Comparison of ENCODE assay signal across 10 mouse cellular contexts in genomic region chr5:29583880-29584595, GRCm38 (mm10). TPM values are rescaled to one million over a fixed set of nuclear protein-coding genes. Genes with fewer than 3 reads are reported as not detected.
DNase-seq lines count a peak whose midpoint lies in the region; ATAC-seq and TF ChIP-seq lines count a peak whose summit lies in the region.
"Had no signal": no experiment of that assay in that cellular context is flagged by ENCODE, and none has a peak within 500 bp of the region (broad histone marks: within the 10 kb centered on the region; RNA-seq: fewer than 3 reads in every experiment).

No protein-coding gene starts in this region.

- H3K4me2 ChIP-seq in forebrain, embryonic 13.5 days = no peak overlapping the region
- H3K4me2 ChIP-seq in forebrain, embryonic 12.5 days = no peak overlapping the region
- no peak overlapping the region for H3K4me2 ChIP-seq in hindbrain, embryonic 13.5 days
- no peak overlapping the region for H3K4me2 ChIP-seq in hindbrain, embryonic 12.5 days (replicated peaks)
- peak overlapping the region; percentile 22; the same call in 1 of the 2 replicates for H3K4me2 ChIP-seq in liver, postnatal 0 days (ENCODE audit: low read depth, low read length)
- no peak overlapping the region for H3K4me2 ChIP-seq in liver, embryonic 12.5 days

- no peak for ATAC-seq in forebrain, embryonic 13.5 days
- ATAC-seq in forebrain, embryonic 12.5 days (ENCODE audit: low FRiP score) = no peak
- no peak for ATAC-seq in hindbrain, embryonic 13.5 days (ENCODE audit: low FRiP score)
- ATAC-seq in hindbrain, embryonic 12.5 days (ENCODE audit: low FRiP score) = no peak
- peak; percentile 88 for ATAC-seq in liver, postnatal 0 days
- no peak for ATAC-seq in liver, embryonic 12.5 days
- peak; percentile 39 for ATAC-seq in Patski
- ATAC-seq: inflammation-experienced regulatory T-cells, adult 6 months had no signal

- no peaks in the 10 kb centered on the region for H3K27me3 ChIP-seq in forebrain, embryonic 13.5 days
- H3K27me3 ChIP-seq in forebrain, embryonic 12.5 days = no peaks in the 10 kb centered on the region
- no peaks in the 10 kb centered on the region for H3K27me3 ChIP-seq in hindbrain, embryonic 13.5 days
- H3K27me3 ChIP-seq in hindbrain, embryonic 12.5 days = no peaks in the 10 kb centered on the region
- H3K27me3 ChIP-seq in liver, postnatal 0 days (ENCODE audit: insufficient read depth, low read length) = no peaks in the 10 kb centered on the region
- H3K27me3 ChIP-seq in liver, embryonic 12.5 days (replicated peaks) = no peaks in the 10 kb centered on the region
- no peaks in the 10 kb centered on the region for H3K27me3 ChIP-seq in Patski

- peaks cover 7% of the 10 kb centered on the region; the same call in 1 of the 2 replicates for H3K4me1 ChIP-seq in forebrain, embryonic 13.5 days
- no peaks in the 10 kb centered on the region for H3K4me1 ChIP-seq in forebrain, embryonic 12.5 days
- peaks cover 9% of the 10 kb centered on the region for H3K4me1 ChIP-seq in hindbrain, embryonic 13.5 days (replicated peaks)
- 0 out of 2 replicates have a peak, but pooled peaks cover 4% of the 10 kb centered on the region for H3K4me1 ChIP-seq in hindbrain, embryonic 12.5 days
- H3K4me1 ChIP-seq in liver, postnatal 0 days (ENCODE audit: insufficient read depth) = no peaks in the 10 kb centered on the region
- H3K4me1 ChIP-seq in liver, embryonic 12.5 days = peaks cover 23% of the 10 kb centered on the region

- H3K9me3 ChIP-seq in forebrain, embryonic 13.5 days (replicated peaks) = no peaks in the 10 kb centered on the region
- no peaks in the 10 kb centered on the region for H3K9me3 ChIP-seq in forebrain, embryonic 12.5 days
- no peaks in the 10 kb centered on the region for H3K9me3 ChIP-seq in hindbrain, embryonic 13.5 days
- no peaks in the 10 kb centered on the region for H3K9me3 ChIP-seq in hindbrain, embryonic 12.5 days (replicated peaks)
- no peaks in the 10 kb centered on the region for H3K9me3 ChIP-seq in liver, postnatal 0 days (ENCODE audit: low read length)
- H3K9me3 ChIP-seq in liver, embryonic 12.5 days (replicated peaks) = no peaks in the 10 kb centered on the region

- H3K36me3 ChIP-seq in forebrain, embryonic 13.5 days (ENCODE audit: poor library complexity, severe bottlenecking) = peaks cover 8% of the 10 kb centered on the region
- peaks cover 4% of the 10 kb centered on the region for H3K36me3 ChIP-seq in forebrain, embryonic 12.5 days (replicated peaks)
- H3K36me3 ChIP-seq in hindbrain, embryonic 13.5 days = peaks cover 6% of the 10 kb centered on the region
- peaks cover 3% of the 10 kb centered on the region; the same call in 1 of the 2 replicates for H3K36me3 ChIP-seq in hindbrain, embryonic 12.5 days
- H3K36me3 ChIP-seq in liver, postnatal 0 days (replicated peaks; ENCODE audit: insufficient read depth, low read length) = 0 out of 2 replicates have a peak, but pooled peaks cover 3% of the 10 kb centered on the region
- peaks cover 19% of the 10 kb centered on the region for H3K36me3 ChIP-seq in liver, embryonic 12.5 days

- peak overlapping the region; percentile 8; the same call in 1 of the 2 replicates for H3K27ac ChIP-seq in forebrain, embryonic 13.5 days
- no peak overlapping the region for H3K27ac ChIP-seq in forebrain, embryonic 12.5 days
- peak overlapping the region; percentile 44 for H3K27ac ChIP-seq in hindbrain, embryonic 13.5 days
- no peak overlapping the region for H3K27ac ChIP-seq in hindbrain, embryonic 12.5 days
- H3K27ac ChIP-seq in liver, postnatal 0 days (ENCODE audit: low read depth) = peak overlapping the region; percentile 30; the same call in 1 of the 2 replicates
- H3K27ac ChIP-seq in liver, embryonic 12.5 days = no peak overlapping the region
- H3K27ac ChIP-seq: liver, embryonic 14.5 days had no signal

- in situ Hi-C loops in Patski (cut with MboI; ENCODE audit: low pct_unique_long_range_greater_than_20kb) = no loop called here

- H3K4me3 ChIP-seq in forebrain, embryonic 13.5 days = no peak overlapping the region
- H3K4me3 ChIP-seq in forebrain, embryonic 12.5 days (replicated peaks) = no peak overlapping the region
- H3K4me3 ChIP-seq in hindbrain, embryonic 13.5 days = no peak overlapping the region
- no peak overlapping the region for H3K4me3 ChIP-seq in hindbrain, embryonic 12.5 days
- H3K4me3 ChIP-seq in liver, postnatal 0 days (ENCODE audit: low read depth, low read length) = no peak overlapping the region
- no peak overlapping the region for H3K4me3 ChIP-seq in liver, embryonic 12.5 days

- POLR2A ChIA-PET in Patski (lab: Charles Lee) = no interaction called here

- no peak for TF ChIP-seq CTCF in liver, postnatal 0 days (IDR thresholded peaks at IDR 0.05; ENCODE audit: low read depth)
- no peak for TF ChIP-seq CTCF in Patski (IDR thresholded peaks at IDR 0.05)

- H3K9ac ChIP-seq in forebrain, embryonic 13.5 days = no peak overlapping the region
- no peak overlapping the region for H3K9ac ChIP-seq in forebrain, embryonic 12.5 days
- H3K9ac ChIP-seq in hindbrain, embryonic 13.5 days = no peak overlapping the region
- no peak overlapping the region for H3K9ac ChIP-seq in hindbrain, embryonic 12.5 days
- no peak overlapping the region for H3K9ac ChIP-seq in liver, postnatal 0 days (replicated peaks)
- no peak overlapping the region for H3K9ac ChIP-seq in liver, embryonic 12.5 days
- H3K9ac ChIP-seq: liver, embryonic 14.5 days had no signal

- no peak for TF ChIP-seq EP300 in liver, postnatal 0 days (IDR thresholded peaks at IDR 0.05; ENCODE audit: low read depth)

- no peak for DNase-seq in liver, postnatal 0 days
- no peak for DNase-seq in Patski (ENCODE audit: low read depth, low spot score)
- DNase-seq: right cerebral cortex, postnatal 25 days had no signal

- WGBS in forebrain, embryonic 13.5 days = 85% methylated on average over 2 of the region's 2 CpGs
- WGBS in forebrain, embryonic 12.5 days = 91% methylated on average over 2 of the region's 2 CpGs
- 94% methylated on average over 2 of the region's 2 CpGs for WGBS in hindbrain, embryonic 13.5 days
- WGBS in hindbrain, embryonic 12.5 days = 89% methylated on average over 2 of the region's 2 CpGs
- WGBS in liver, postnatal 0 days (ENCODE audit: insufficient replicate concordance) = 63% methylated on average over 2 of the region's 2 CpGs
- WGBS in liver, embryonic 12.5 days (ENCODE audit: insufficient replicate concordance) = 77% methylated on average over 2 of the region's 2 CpGs

- CTCF ChIA-PET in Patski (lab: Charles Lee) = interaction anchor here (2.3 kb wide), 1 partner anchor 15 kb away, joined by 7 read pairs; no protein-coding TSS in a partner anchor

RNA-seq across cellular contexts. Expression of gene Ube3c, which starts 15.0 kb away (rescaled TPM):
- polyA plus RNA-seq in forebrain, embryonic 13.5 days (2015; fragmentation: Nextera tagmentation; extraction: Ambion mirVana) = 18.5 and 18.7 TPM in 2 replicates
- 33.7 and 46.1 TPM in 2 replicates for polyA plus RNA-seq in forebrain, embryonic 12.5 days (2016; fragmentation: Nextera tagmentation; extraction: Ambion mirVana)
- polyA plus RNA-seq in hindbrain, embryonic 13.5 days (2015; fragmentation: Nextera tagmentation; extraction: Ambion mirVana) = 24.9 and 27.8 TPM in 2 replicates
- polyA plus RNA-seq in hindbrain, embryonic 12.5 days (2016; fragmentation: Nextera tagmentation; extraction: Ambion mirVana) = 41.6 and 47.5 TPM in 2 replicates
- polyA plus RNA-seq in liver, postnatal 0 days (2015; fragmentation: Nextera tagmentation; extraction: Ambion mirVana) = 6.8 and 8.0 TPM in 2 replicates
- 28.2 and 28.7 TPM in 2 replicates for polyA plus RNA-seq in liver, embryonic 12.5 days (2016; fragmentation: Nextera tagmentation; extraction: Ambion mirVana)
- 57.4 TPM for polyA plus RNA-seq in Patski (2021)

Comparison
In these comparisons a context has a peak if more than half of its experiments do, and no peak if none do; other contexts are left out.
1. ATAC-seq: peak in liver, postnatal 0 days (single experiment) and Patski (single experiment); none in forebrain, embryonic 13.5 days (single experiment), forebrain, embryonic 12.5 days (single experiment), hindbrain, embryonic 13.5 days (single experiment), hindbrain, embryonic 12.5 days (single experiment) and liver, embryonic 12.5 days (single experiment).
2. H3K27ac ChIP-seq: peak in forebrain, embryonic 13.5 days (single experiment), hindbrain, embryonic 13.5 days (single experiment) and liver, postnatal 0 days (single experiment); none in forebrain, embryonic 12.5 days (single experiment), hindbrain, embryonic 12.5 days (single experiment) and liver, embryonic 12.5 days (single experiment).